Comparison of ENCODE assay signal across 26 mouse cellular contexts in the genomic region with DNA sequence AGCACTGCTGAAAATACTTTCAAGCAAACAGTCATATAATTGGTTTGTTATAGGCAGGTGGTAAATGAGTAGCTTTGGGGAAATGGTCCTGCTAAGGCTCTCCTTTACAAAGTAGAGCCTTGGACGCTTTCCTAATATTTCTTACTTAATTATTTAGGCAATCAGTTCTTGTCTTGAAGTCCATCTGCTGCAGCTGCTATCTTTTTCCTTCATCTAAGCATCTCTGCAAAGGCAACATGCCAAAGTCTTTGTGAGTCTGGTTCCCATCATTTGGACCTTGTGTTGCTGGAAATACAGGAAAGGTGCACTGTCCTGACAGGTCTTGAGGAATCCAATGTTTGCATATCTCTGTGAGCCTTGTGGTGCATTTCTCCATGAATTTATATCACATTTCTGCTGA.
DNase-seq lines count a peak whose midpoint lies in the region; ATAC-seq lines count a peak whose summit lies in the region.
"Had no signal": no experiment of that assay in that cellular context is flagged by ENCODE, and none has a peak within 500 bp of the region (broad histone marks: within the 10 kb centered on the region; RNA-seq: fewer than 3 reads in every experiment).

No protein-coding gene starts in this region.

- no peak overlapping the region for H3K9ac ChIP-seq in forebrain, embryonic 14.5 days (ENCODE audit: low read length)
- H3K9ac ChIP-seq in forebrain, embryonic 12.5 days = no peak overlapping the region
- no peak overlapping the region for H3K9ac ChIP-seq in intestine, embryonic 14.5 days (ENCODE audit: low read length)
- H3K9ac ChIP-seq in intestine, embryonic 15.5 days = no peak overlapping the region
- H3K9ac ChIP-seq in forebrain, embryonic 16.5 days (replicated peaks; ENCODE audit: low read depth, low read length) = no peak overlapping the region
- H3K9ac ChIP-seq: embryonic facial prominence, embryonic 12.5 days; heart, embryonic 13.5 days; limb, embryonic 15.5 days; liver, embryonic 14.5 days; lung, embryonic 14.5 days; midbrain, embryonic 12.5 days; neural tube, embryonic 12.5 days had no signal

- no peaks in the 10 kb centered on the region for H3K27me3 ChIP-seq in forebrain, embryonic 14.5 days (replicated peaks; ENCODE audit: control insufficient read depth, insufficient read depth, low read length)
- no peaks in the 10 kb centered on the region for H3K27me3 ChIP-seq in forebrain, embryonic 12.5 days
- H3K27me3 ChIP-seq in intestine, embryonic 14.5 days (replicated peaks; ENCODE audit: control insufficient read depth, insufficient read depth, low read length) = no peaks in the 10 kb centered on the region
- no peaks in the 10 kb centered on the region for H3K27me3 ChIP-seq in intestine, embryonic 15.5 days (replicated peaks)
- H3K27me3 ChIP-seq in forebrain, embryonic 16.5 days (replicated peaks; ENCODE audit: control insufficient read depth, insufficient read depth, low read length) = no peaks in the 10 kb centered on the region
- H3K27me3 ChIP-seq: CH12.LX; embryonic facial prominence, embryonic 12.5 days; heart, embryonic 13.5 days; limb, embryonic 15.5 days; midbrain, embryonic 12.5 days; neural tube, embryonic 12.5 days had no signal

- peak overlapping the region; percentile 50 for H3K27ac ChIP-seq in forebrain, embryonic 14.5 days (ENCODE audit: low read depth, low read length)
- no peak overlapping the region for H3K27ac ChIP-seq in forebrain, embryonic 12.5 days
- no peak overlapping the region for H3K27ac ChIP-seq in intestine, embryonic 14.5 days (ENCODE audit: low read depth)
- H3K27ac ChIP-seq in intestine, embryonic 15.5 days = no peak overlapping the region
- H3K27ac ChIP-seq in forebrain, embryonic 16.5 days (ENCODE audit: low read length) = peak overlapping the region; percentile 75
- H3K27ac ChIP-seq: embryonic facial prominence, embryonic 12.5 days; heart, embryonic 13.5 days; kidney, postnatal 0 days; limb, embryonic 15.5 days; liver, embryonic 14.5 days; midbrain, embryonic 12.5 days; neural tube, embryonic 12.5 days had no signal

- peak; percentile 67 for DNase-seq in forebrain, embryonic 14.5 days (ENCODE audit: low spot score)
- no peak for DNase-seq in intestine, embryonic 14.5 days (ENCODE audit: low spot score)
- no peak for DNase-seq in layer of hippocampus, adult 18-20 months (ENCODE audit: low spot score in 2 of 2)
- DNase-seq in urinary bladder, postnatal 25 days (ENCODE audit: low spot score) = no peak
- DNase-seq: adrenal gland, adult 8-10 months; B cell, adult 2 months; heart, postnatal 14 days; kidney, adult 2 months; lung, embryonic 14.5 days; retina, postnatal 1 day; right cerebral cortex, postnatal 25 days; spleen, adult 18-20 months had no signal

- no peak overlapping the region for H3K4me2 ChIP-seq in forebrain, embryonic 14.5 days (ENCODE audit: low read length)
- no peak overlapping the region for H3K4me2 ChIP-seq in forebrain, embryonic 12.5 days
- H3K4me2 ChIP-seq in intestine, embryonic 14.5 days (ENCODE audit: low read length) = no peak overlapping the region
- H3K4me2 ChIP-seq in intestine, embryonic 15.5 days (replicated peaks) = no peak overlapping the region
- H3K4me2 ChIP-seq in forebrain, embryonic 16.5 days (ENCODE audit: low read length) = no peak overlapping the region
- H3K4me2 ChIP-seq: embryonic facial prominence, embryonic 12.5 days; heart, embryonic 13.5 days; limb, embryonic 15.5 days; lung, embryonic 14.5 days; midbrain, embryonic 12.5 days; neural tube, embryonic 12.5 days had no signal

- 73% methylated on average over 1 of the region's 1 CpGs for WGBS in forebrain, embryonic 14.5 days
- WGBS in forebrain, embryonic 12.5 days = 84% methylated on average over 1 of the region's 1 CpGs
- WGBS in intestine, embryonic 14.5 days = 25% methylated on average over 1 of the region's 1 CpGs
- WGBS in intestine, embryonic 15.5 days = 48% methylated on average over 1 of the region's 1 CpGs
- WGBS in forebrain, embryonic 16.5 days = 57% methylated on average over 1 of the region's 1 CpGs

- no peaks in the 10 kb centered on the region for H3K9me3 ChIP-seq in forebrain, embryonic 14.5 days (replicated peaks; ENCODE audit: control insufficient read depth, low read length)
- H3K9me3 ChIP-seq in forebrain, embryonic 12.5 days = no peaks in the 10 kb centered on the region
- no peaks in the 10 kb centered on the region for H3K9me3 ChIP-seq in intestine, embryonic 14.5 days (ENCODE audit: control insufficient read depth, low read length)
- no peaks in the 10 kb centered on the region for H3K9me3 ChIP-seq in intestine, embryonic 15.5 days
- H3K9me3 ChIP-seq in forebrain, embryonic 16.5 days (ENCODE audit: control insufficient read depth, low read length) = no peaks in the 10 kb centered on the region
- H3K9me3 ChIP-seq: embryonic facial prominence, embryonic 12.5 days; G1E; heart, embryonic 13.5 days; limb, embryonic 15.5 days; midbrain, embryonic 12.5 days; neural tube, embryonic 12.5 days had no signal

- peaks cover 11% of the 10 kb centered on the region for H3K4me1 ChIP-seq in forebrain, embryonic 14.5 days (ENCODE audit: control insufficient read depth, insufficient read depth, low read length)
- H3K4me1 ChIP-seq in forebrain, embryonic 12.5 days = no peaks in the 10 kb centered on the region
- H3K4me1 ChIP-seq in intestine, embryonic 14.5 days (replicated peaks; ENCODE audit: control insufficient read depth, insufficient read depth, low read length) = no peaks in the 10 kb centered on the region
- no peaks in the 10 kb centered on the region for H3K4me1 ChIP-seq in intestine, embryonic 15.5 days (replicated peaks)
- peaks cover 33% of the 10 kb centered on the region for H3K4me1 ChIP-seq in forebrain, embryonic 16.5 days (replicated peaks; ENCODE audit: control insufficient read depth, insufficient read depth, low read length)
- H3K4me1 ChIP-seq: embryonic facial prominence, embryonic 12.5 days; limb, embryonic 15.5 days; midbrain, embryonic 12.5 days; neural tube, embryonic 12.5 days had no signal

- H3K4me3 ChIP-seq in forebrain, embryonic 14.5 days (ENCODE audit: low read depth, low read length) = no peak overlapping the region
- H3K4me3 ChIP-seq in forebrain, embryonic 12.5 days (replicated peaks) = no peak overlapping the region
- no peak overlapping the region for H3K4me3 ChIP-seq in intestine, embryonic 14.5 days (ENCODE audit: low read depth, low read length)
- no peak overlapping the region for H3K4me3 ChIP-seq in intestine, embryonic 15.5 days (replicated peaks)
- no peak overlapping the region for H3K4me3 ChIP-seq in forebrain, embryonic 16.5 days (replicated peaks; ENCODE audit: low read length)
- H3K4me3 ChIP-seq: embryonic facial prominence, embryonic 12.5 days; erythroblast, embryonic 14.5 days; heart, embryonic 13.5 days; limb, embryonic 15.5 days; midbrain, embryonic 12.5 days; neural tube, embryonic 12.5 days had no signal

- H3K36me3 ChIP-seq in forebrain, embryonic 14.5 days (ENCODE audit: control insufficient read depth, insufficient read depth, low read length) = no peaks in the 10 kb centered on the region
- H3K36me3 ChIP-seq in forebrain, embryonic 12.5 days (replicated peaks) = no peaks in the 10 kb centered on the region
- H3K36me3 ChIP-seq in intestine, embryonic 14.5 days (ENCODE audit: control insufficient read depth, insufficient read depth, low read length) = no peaks in the 10 kb centered on the region
- no peaks in the 10 kb centered on the region for H3K36me3 ChIP-seq in intestine, embryonic 15.5 days
- H3K36me3 ChIP-seq in forebrain, embryonic 16.5 days (ENCODE audit: control insufficient read depth, insufficient read depth) = no peaks in the 10 kb centered on the region
- H3K36me3 ChIP-seq: embryonic facial prominence, embryonic 12.5 days; G1E; heart, embryonic 13.5 days; limb, embryonic 15.5 days; midbrain, embryonic 12.5 days; neural tube, embryonic 12.5 days had no signal

- ATAC-seq in forebrain, embryonic 14.5 days = peak; percentile 54; the same call in 1 of the 2 replicates
- no peak for ATAC-seq in forebrain, embryonic 12.5 days (ENCODE audit: low FRiP score)
- ATAC-seq in intestine, embryonic 14.5 days (replicated peaks; ENCODE audit: low FRiP score, low TSS enrichment, low read depth) = peak; percentile 47; the same call in 1 of the 2 replicates
- ATAC-seq in intestine, embryonic 15.5 days = no peak
- peak; percentile 41 for ATAC-seq in forebrain, embryonic 16.5 days
- ATAC-seq: activated CD4-positive, CD25-positive, alpha-beta regulatory T cell, adult 4 months had no signal

Comparison
In these comparisons a context has a peak if more than half of its experiments do, and no peak if none do; other contexts are left out.
1. ATAC-seq: peak in forebrain, embryonic 14.5 days (single experiment), intestine, embryonic 14.5 days (single experiment) and forebrain, embryonic 16.5 days (single experiment); none in forebrain, embryonic 12.5 days (single experiment) and intestine, embryonic 15.5 days (single experiment).
2. H3K27ac ChIP-seq: peak in forebrain, embryonic 14.5 days (single experiment) and forebrain, embryonic 16.5 days (single experiment); none in forebrain, embryonic 12.5 days (single experiment), intestine, embryonic 14.5 days (single experiment) and intestine, embryonic 15.5 days (single experiment).